Mouse (Mus musculus) heart, adult 2 months (tissue): ENCODE data around the gene Tbccd1.

Source experiments
- EP300 ChIP-seq: fragments of 200-500 bp; IDR thresholded peaks from 2 replicates; pipeline ENCODE4 v1.6.1; 2011; ENCODE audit warnings: low read depth, low read length, control low read depth; ENCODE audit not compliant: insufficient read depth
- POLR2A ChIP-seq: fragments of 200-500 bp; IDR thresholded peaks from 2 replicates; pipeline ENCODE4 v1.6.1; 2011; ENCODE audit warnings: mild to moderate bottlenecking, low read depth, low read length, control low read depth; ENCODE audit not compliant: insufficient read depth

DNA sequence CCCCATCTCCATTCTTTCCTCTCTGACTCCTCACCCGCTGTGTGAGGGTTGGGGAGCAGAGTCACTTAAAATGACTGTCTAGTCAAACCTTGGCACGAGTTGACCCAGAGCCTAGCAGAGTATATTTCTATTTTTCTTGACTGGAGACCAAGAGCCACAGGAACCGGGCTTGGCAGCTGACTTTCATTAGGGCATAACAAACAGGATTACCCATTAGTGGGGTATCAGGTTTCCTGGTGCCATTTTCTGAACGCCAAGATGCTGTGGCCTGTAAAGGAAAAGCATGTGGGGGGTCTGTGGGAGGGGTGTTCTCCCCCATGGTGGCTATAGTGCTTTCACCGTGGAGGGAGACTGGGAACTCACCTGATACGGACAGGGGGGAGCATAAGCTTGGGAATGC, 23.4 kb upstream of the Tbccd1 start:
- TF ChIP-seq POLR2A (no peak), EP300 (no peak)
